Mouse (Mus musculus) CD8-positive naive resting alpha-beta T cell, adult 2 months (primary cell): ENCODE data around the gene Ilk.
"Not testable (repeated sequence)": the region's sequence is repeated elsewhere in the genome, so short reads cannot be mapped to it uniquely, and the experiment has no call there.

Experiments used
- DNase-seq, 2 experiments: peaks; one replicate each; pipeline ENCODE4 v3.0.0; 2022; ENCODE audit warnings: low read depth in 2 of 2, low spot score in 2 of 2

Ilk gene

GRCm38 (mm10) chr7:105736264-105736901, at the start of gene Ilk:
Gene Ilk (plus strand): TSS chr7:105736592.
- peak; percentile 78 to 79 for DNase-seq

GRCm38 (mm10) chr7:105690875-105691274, 45.5 kb upstream of the Ilk start:
- DNase-seq, result no peak

DNA sequence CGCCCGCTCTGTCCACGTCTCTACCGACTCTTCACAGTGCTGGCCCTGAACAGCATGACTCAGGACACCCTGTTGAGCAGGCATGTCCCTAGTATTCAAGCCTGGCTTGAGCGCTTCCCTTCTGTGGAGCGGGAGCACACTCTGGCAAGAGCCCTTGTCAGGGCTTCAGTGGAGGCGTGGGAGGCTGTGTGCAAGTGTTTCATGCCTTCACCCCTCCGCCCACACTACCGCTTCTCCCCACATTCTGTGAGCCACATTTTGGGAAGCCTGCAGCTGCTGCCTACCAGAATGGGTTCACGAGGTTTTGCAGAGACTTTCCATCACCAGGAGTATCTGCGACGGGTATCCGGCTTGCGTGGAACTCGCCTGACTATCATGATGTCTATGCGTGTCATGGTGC, 33.2 kb upstream of the Ilk start:
- no peak for DNase-seq

DNA sequence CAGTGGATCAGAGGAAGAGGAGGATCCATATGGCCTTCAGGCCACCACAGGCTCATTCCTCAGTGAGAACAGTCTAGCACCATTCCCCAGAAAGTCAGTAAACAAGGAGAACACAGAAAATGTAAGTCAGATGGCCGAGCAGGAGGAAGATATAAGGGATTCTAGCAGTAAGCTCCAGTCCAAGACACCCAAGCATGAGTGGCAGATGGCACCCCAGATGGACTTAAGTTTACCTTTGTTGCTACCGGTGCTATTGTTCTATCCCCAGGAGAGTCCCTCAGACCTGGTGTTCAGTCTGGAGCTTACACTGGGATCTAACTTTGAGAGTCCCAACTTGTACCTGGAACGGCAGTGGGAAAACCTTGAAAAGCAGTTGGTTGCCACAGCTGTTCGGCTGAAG, 32.6 kb upstream of the Ilk start:
- DNase-seq, result no peak

- no peak for DNase-seq
Measured at GRCm38 (mm10) chr7:105708733-105709132, 27.7 kb upstream of the Ilk start.

DNA sequence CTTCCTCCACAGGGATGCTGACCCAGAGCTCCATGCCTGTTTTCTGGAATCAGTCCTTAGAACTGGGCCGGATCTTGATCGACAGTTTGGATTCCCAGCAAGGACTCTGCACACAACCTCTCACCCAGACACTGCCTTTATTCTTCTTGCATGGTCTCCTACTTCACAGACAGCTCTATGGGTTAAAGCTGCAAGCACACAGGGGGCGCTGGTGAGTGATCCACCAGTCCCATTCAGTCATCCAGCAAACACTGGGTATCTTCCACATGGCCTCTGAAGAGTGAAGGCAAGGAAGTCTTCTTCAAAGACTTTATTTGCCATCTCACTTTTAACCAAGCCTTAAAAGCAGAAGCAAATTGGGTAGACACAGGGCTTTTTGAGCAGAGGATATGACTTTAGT, 21.0 kb upstream of the Ilk start:
- no peak for DNase-seq

DNA sequence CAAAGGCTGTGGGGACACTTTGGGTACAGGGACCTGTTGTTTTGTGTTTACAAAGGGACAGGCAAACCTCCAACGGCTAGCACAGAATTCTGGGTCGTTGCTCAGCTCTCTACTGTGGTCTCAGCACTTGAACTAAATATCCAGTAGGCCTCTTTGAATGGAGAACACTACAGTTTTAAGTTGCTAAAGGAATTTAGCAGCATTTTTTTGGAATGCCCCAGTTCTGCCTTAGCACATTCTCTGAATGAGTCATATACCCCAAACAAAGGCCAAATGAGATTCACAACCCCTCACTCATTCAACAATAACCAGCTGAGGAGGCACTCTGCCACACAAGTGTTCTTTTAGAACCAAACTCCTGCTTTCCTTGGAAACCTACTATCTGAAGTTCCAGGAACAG, 14.5 kb upstream of the Ilk start:
- no peak for DNase-seq

DNA sequence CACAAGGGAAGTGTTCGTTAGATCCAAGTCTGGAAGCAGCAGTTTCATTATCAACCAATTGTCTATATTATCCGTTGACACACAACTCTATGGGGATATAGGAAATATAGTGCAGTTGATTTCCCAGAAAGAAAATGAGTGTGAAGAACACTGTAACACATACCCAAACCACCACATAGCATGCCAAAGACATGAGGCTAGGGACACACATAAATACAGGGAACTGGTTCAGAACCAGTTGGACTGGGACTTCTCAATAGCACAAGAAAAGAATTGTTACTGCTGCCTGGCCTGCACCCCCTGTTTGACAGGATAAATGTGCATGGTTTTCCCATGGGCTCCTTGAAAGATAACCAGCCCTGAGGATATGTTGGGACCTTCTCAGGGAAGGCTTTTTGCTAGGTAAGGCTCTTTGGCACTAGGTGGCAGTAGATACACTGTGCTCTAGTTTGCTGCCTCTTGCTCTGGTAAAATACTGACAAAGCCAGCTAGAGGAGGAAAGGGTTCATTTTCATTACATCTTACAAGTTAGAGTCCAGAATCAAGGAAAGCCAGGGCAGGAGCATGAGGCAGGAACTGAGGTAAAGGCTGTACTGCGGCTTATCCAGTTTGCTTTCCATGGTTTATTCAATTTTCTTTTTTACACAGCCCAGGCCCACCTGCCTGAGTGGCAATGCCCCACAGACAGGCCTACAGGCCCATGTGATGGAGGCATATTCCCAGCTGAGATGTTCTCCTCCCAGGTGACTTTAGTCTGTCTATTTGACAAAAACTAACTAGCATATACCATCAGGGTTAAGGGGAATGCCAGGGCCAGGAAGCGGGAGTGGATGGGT, 10.0 kb upstream of the Ilk start:
- DNase-seq, result peak; percentile 30 to 34

- DNase-seq, result no peak
Measured at GRCm38 (mm10) chr7:105726980-105727325, 9.4 kb upstream of the Ilk start.

GRCm38 (mm10) chr7:105728701-105729428, 7.5 kb upstream of the Ilk start:
- DNase-seq, result no peak

DNA sequence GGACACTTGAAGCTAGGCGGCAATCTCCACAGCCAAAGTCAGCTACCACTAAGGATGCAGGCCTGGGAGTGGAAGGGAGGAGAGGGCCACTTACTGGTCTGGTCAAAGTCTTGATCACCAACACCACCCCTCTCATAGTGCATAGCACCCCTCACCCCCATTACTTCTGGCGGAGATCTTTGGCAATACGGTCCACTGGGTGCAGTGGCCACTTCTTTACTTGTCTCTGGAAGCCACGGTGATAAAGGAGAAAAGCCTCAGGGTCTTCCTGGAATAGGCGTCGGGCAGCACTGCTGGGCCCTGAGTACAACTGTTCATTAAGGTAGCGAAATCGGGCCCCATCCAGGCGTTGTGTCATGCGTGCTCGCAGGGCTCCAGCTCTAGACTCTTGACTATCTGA, 2.6 kb upstream of the Ilk start:
- no peak for DNase-seq

DNA sequence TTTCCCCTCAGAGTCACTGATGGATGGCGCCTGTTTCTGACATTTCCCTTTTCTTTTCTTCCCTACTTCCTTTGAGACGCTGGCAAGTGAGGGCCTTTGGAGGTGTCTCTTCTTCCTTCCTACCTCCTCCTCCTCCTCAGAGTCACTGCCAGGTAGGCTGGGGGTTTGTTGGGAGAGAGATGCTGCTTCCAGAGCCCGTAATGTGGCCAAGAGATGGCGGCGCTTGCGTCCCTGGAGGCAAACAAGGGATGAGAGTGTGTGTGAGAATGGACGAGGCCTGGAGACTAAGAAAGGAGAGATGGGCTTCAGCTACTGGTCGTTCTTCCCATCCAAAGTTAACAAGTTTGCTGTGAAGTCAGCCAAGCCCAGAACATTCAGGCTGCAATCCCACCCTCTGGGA, 1.6 kb upstream of the Ilk start:
- no peak for DNase-seq

DNA sequence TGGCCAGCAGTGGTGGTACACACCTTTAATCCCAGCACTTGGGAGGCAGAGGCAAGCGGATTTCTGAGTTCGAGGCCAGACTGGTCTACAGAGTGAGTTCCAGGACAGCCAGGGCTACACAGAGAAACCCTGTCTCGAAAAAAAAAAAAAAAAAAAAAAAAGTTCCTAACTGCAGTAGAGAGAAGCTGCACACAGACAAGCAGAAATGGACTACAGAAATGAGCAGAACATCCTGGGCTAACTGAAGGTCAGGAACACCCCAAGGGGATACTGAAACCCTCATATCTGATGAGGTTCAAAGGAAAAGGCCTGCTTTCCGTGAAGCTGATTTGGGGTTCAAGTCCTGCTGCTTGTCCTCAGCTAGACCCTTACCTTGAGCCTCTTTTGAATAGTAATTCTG, 928 bp upstream of the Ilk start:
- not testable (repeated sequence) for DNase-seq

GRCm38 (mm10) chr7:105736911-105737521, 624 bp downstream of the Ilk start, which contains the start of gene Rrp8:
Gene Rrp8 (minus strand): TSS chr7:105737385.
- DNase-seq, result peak; percentile 18 to 28

GRCm38 (mm10) chr7:105737648-105738047, 1.3 kb downstream of the Ilk start:
- DNase-seq, result no peak

- DNase-seq, result no peak
Measured at GRCm38 (mm10) chr7:105738286-105738685, 1.9 kb downstream of the Ilk start.

DNA sequence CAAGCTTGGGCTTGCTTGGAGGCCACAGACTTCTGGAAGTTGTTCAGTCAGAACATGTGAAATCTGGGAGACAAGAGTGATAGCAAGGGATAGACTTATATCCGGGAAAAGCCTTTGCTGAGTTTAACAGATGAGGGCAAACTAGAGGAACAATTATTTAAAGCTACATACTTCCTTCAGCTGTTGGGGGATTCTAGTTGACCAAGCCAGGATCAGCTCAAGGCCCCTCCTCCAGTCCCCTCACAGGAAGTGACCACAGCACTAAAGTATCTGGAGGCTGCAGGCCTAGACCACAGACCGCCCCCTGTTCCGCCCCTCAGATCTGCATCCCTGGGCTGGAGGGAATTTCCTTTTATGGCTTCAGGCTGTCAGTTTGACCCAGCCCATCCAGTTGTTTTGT, 2.6 kb downstream of the Ilk start:
- no peak for DNase-seq

DNA sequence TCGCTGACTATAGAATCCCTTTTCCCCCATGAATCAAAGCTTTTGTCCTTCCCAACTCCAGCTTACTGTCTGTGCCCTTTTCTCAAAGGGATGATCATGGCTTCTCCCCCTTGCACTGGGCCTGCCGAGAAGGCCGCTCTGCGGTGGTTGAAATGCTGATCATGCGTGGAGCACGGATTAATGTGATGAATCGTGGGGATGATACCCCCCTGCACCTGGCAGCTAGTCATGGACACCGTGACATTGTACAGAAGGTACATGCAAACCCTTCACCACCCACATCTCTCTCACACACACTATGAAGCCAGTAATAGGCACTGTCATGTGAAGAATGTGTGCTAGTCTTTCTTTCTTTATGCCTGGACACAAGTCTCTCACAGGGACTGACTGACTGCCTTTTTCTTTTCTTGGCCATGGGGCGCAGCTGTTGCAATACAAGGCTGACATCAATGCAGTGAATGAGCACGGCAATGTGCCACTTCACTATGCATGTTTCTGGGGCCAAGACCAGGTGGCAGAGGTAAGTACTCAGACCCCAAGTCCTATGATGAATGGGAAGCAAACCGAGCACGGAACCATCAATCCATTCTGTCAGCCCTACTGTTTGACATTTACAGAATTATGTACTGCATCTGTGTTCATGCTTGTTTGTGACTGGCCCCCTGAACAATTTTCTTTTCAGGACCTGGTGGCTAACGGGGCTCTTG, 3.9 kb downstream of the Ilk start:
- DNase-seq, result no peak

GRCm38 (mm10) chr7:105740851-105741250, 4.5 kb downstream of the Ilk start:
- DNase-seq, result no peak

GRCm38 (mm10) chr7:105741978-105742377, 5.6 kb downstream of the Ilk start:
- no peak for DNase-seq
